Mouse (Mus musculus) left cerebral cortex, adult 6 months (tissue): ENCODE measurements around the gene Evi2a. TPM values are rescaled to one million over a fixed set of nuclear protein-coding genes. Genes with fewer than 3 reads are reported as not detected.

Source experiments
- long read RNA-seq, 2 experiments: library from polyadenylated mRNA; unstranded; transcript quantifications; one replicate each; pipeline ENCODE4 v2.0.0; 2019 to 2020
- polyA plus RNA-seq: library from polyadenylated mRNA; unstranded; fragments of <200 nt; fragmentation: Nextera tagmentation; gene quantifications from 2 replicates; pipeline ENCODE4 v1.2.3, GENCODE M21; 2021

Evi2a gene
- polyA plus RNA-seq, result 45.0 and 57.1 TPM in 2 replicates
- long read RNA-seq, experiment 1, transcript Evi2a-205 (2 exons, 2,289 nt), result minor isoform, 45 of 314 reads
- long read RNA-seq, experiment 1, transcript Evi2a-201 (2 exons, 1,463 nt), result major isoform, 253 of 314 reads
- long read RNA-seq, experiment 1, partial matches to known transcripts, result 0 of 314 reads
- long read RNA-seq, experiment 1, other reads (novel, unspliced or antisense), result 16 of 314 reads
- long read RNA-seq, experiment 2, transcript Evi2a-205 (2 exons, 2,289 nt), result minor isoform, 8 of 91 reads
- long read RNA-seq, experiment 2, transcript Evi2a-201 (2 exons, 1,463 nt), result major isoform, 74 of 91 reads
- long read RNA-seq, experiment 2, partial matches to known transcripts, result 0 of 91 reads
- long read RNA-seq, experiment 2, other reads (novel, unspliced or antisense), result 9 of 91 reads

DNA sequence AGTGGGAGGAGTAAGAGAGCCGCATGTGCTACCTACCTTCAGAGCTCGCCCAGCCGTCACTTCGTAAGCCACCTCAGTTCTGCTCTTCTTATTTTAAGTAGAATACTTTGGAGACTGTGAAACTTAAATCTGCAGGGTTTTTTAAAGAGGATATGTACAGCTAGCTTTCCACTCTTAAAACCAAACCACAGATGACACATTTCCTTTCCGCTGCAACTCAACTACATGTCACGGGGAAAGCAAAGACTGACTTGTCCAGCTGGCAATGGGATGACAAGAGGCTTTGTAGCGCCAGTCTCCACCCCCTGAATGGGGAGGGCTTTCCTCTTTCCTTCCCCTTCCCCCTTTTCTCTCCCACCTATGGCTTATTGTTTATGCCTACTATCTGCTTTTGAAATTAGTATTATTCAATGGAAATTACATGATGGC lies at the start of gene Evi2a, which contains the start of gene Evi2:
Gene Evi2a (minus strand): TSS at position 277 of the 429 bp plus-strand sequence.
Gene Evi2 (minus strand): TSS at position 257 of the 429 bp plus-strand sequence.

DNA sequence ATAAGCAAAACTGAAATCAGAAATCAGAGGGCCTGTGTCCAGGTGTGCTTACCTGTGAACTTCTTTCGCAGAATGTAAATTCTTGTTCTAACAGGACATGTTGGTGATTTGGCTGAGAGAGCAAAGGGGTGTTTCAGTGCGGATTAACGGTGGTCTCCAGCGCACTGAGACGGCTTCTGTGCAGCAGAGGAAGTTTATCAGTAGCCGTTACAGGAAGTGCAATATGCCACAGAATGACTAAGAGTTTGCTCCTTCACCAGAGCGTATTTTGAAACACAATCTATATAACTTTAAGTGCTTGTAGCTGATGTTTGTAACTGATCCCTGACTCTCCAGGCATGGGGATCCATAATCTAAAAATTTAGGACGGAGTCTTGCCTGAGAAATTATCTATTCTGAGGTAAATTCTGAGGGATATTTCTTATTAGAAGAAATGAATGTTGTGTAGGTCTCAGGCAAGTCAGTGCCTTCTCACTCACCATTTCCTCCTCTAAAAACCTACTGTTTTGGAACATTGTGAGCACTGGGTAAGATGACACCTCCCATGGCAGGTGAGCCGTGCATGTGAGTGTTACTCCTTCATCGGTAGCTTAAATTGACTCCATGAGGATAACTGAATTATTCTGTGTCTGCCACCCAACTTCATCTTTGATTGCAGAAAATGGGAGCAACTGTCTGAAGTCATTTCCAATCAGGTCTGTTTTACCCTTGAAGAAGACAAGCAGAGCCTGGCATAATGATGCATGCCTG lies 6.7 kb downstream of the Evi2a start, which contains the start of gene Evi2b:
Gene Evi2b (minus strand): TSS at position 203 of the 750 bp plus-strand sequence.

DNA sequence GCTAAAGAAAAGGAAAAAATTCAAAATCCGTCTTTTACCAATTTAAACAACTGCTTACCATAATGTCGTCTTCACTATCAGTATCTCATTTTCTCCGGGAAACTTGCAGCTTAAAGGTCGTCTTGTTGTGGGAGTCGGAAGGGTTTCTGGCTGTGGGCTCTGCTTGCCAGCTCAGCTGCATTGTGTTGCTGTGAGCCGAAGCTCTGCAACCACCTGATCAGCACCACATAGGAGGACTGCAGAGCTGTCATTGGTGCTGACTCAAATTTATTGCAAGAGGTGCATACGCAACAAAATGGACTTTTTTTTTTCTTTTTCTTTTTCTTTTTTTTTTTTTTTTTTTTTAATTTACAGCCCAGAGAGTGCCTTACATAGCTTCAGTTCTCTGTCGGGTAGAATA lies 26.6 kb downstream of the Evi2a start, which contains the start of gene Omg:
Gene Omg (minus strand): TSS at position 240 of the 400 bp plus-strand sequence.

Other genes with a start within 250 kb of the Evi2a start
- not detected in 2 replicates for gene Gm9964, start 233.7 kb downstream of the Evi2a start, polyA plus RNA-seq
- 8.8 and 12.4 TPM in 2 replicates for gene Nf1, start 190.9 kb downstream of the Evi2a start, polyA plus RNA-seq
- 51.3 and 66.3 TPM in 2 replicates for gene Omg, start 26.5 kb downstream of the Evi2a start, polyA plus RNA-seq
- 0.43 and 0.47 TPM in 2 replicates for gene Evi2b, start 6.8 kb downstream of the Evi2a start, polyA plus RNA-seq
- gene Evi2, start within 50 bp of the Evi2a start, polyA plus RNA-seq, result 0.07 and 0.19 TPM in 2 replicates
- gene Rab11fip4, start 60.6 kb upstream of the Evi2a start, polyA plus RNA-seq, result 21.2 and 45.9 TPM in 2 replicates